Mouse (Mus musculus): ENCODE measurements around the gene Gbp2. TPM values are rescaled to one million over a fixed set of nuclear protein-coding genes. Genes with fewer than 3 reads are reported as not detected.

Gbp2 gene
- 0.22 and 0.36 TPM in 2 replicates for polyA plus RNA-seq (2016; fragmentation: Nextera tagmentation; extraction: Ambion mirVana)

- 72% methylated on average over 4 of the region's 4 CpGs for WGBS
- Histone ChIP-seq H3K36me3 (no peaks in the 10 kb centered on the region), H3K27me3 (replicated peaks) (no peaks in the 10 kb centered on the region), H3K4me3 (no peak within 1 kb of the TSS), H3K9ac (no peak within 1 kb of the TSS), H3K27ac (no peak within 1 kb of the TSS), H3K4me2 (replicated peaks) (no peak within 1 kb of the TSS), H3K9me3 (no peaks in the 10 kb centered on the region), H3K4me1 (no peaks in the 10 kb centered on the region)
- ATAC-seq (ENCODE audit: low FRiP score, low read depth) = no peak
Observed at GRCm38 (mm10) chr3:142620111-142620955, at the start of gene Gbp2. Gene Gbp2, plus strand, starts transcription at chr3:142620602.

GRCm38 (mm10) chr3:142570738-142571137, 49.7 kb upstream of the Gbp2 start:
- Histone ChIP-seq H3K27ac (no peak overlapping the region), H3K9me3 (no peaks in the 10 kb centered on the region), H3K27me3 (replicated peaks) (no peaks in the 10 kb centered on the region), H3K4me3 (no peak overlapping the region), H3K4me2 (replicated peaks) (no peak overlapping the region), H3K4me1 (no peaks in the 10 kb centered on the region), H3K9ac (no peak overlapping the region), H3K36me3 (no peaks in the 10 kb centered on the region)
- ATAC-seq (ENCODE audit: low FRiP score, low read depth) = no peak
- 89% methylated on average over 4 of the region's 4 CpGs for WGBS

DNA sequence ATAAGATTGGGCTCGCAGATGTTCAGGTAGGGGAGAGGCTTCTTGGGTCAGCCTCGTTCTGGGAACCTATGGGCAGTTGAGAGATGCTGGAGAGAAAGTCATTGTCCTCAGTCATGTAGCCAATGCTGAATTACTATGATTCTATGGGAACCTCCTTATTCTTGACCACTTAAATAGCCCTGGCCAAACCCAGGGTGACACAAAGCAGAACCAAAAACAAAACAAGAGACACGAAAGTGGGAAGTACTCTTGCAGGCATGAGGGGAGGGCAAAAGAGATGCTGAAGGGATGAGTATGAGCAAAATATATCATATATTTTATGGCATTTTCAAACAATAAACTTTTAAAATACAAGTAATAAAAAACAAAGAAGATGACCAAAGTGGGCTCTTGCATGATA, 43.3 kb upstream of the Gbp2 start:
- H3K27me3 ChIP-seq (replicated peaks) = no peaks in the 10 kb centered on the region
- no peak overlapping the region for H3K27ac ChIP-seq
- no peak overlapping the region for H3K4me3 ChIP-seq
- H3K4me1 ChIP-seq = no peaks in the 10 kb centered on the region
- no peaks in the 10 kb centered on the region for H3K36me3 ChIP-seq
- WGBS = 82% methylated on average over 3 of the region's 3 CpGs
- H3K9ac ChIP-seq = no peak overlapping the region
- ATAC-seq (ENCODE audit: low FRiP score, low read depth) = no peak
- H3K4me2 ChIP-seq (replicated peaks) = no peak overlapping the region
- H3K9me3 ChIP-seq = no peaks in the 10 kb centered on the region

DNA sequence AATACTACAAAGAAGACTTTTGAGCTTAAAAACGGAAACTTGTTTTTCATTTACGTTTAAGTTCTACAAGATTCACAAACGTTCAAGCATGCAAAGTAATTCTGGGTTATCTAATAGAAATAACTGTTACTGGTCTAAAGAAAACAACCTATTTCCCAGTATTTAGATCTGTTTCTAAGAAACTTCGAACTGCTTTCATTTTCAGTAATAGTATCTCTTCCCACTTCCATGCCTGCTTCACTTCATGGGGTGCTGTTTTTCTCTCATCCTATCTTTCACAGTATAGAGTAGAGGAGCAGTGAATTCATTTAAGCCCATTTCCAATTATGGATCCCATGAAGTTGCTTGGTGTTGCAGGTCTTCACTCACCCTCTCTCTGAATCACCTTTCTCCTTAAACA, 42.1 kb upstream of the Gbp2 start:
- no peaks in the 10 kb centered on the region for H3K9me3 ChIP-seq
- 89% methylated on average over 4 of the region's 4 CpGs for WGBS
- H3K27ac ChIP-seq = no peak overlapping the region
- ATAC-seq (ENCODE audit: low FRiP score, low read depth) = no peak
- no peak overlapping the region for H3K9ac ChIP-seq
- H3K4me1 ChIP-seq = no peaks in the 10 kb centered on the region
- no peaks in the 10 kb centered on the region for H3K36me3 ChIP-seq
- no peak overlapping the region for H3K4me2 ChIP-seq (replicated peaks)
- H3K4me3 ChIP-seq = no peak overlapping the region
- H3K27me3 ChIP-seq (replicated peaks) = no peaks in the 10 kb centered on the region

GRCm38 (mm10) chr3:142583067-142583466, 37.3 kb upstream of the Gbp2 start:
- Histone ChIP-seq H3K36me3 (no peaks in the 10 kb centered on the region), H3K4me2 (replicated peaks) (no peak overlapping the region), H3K27me3 (replicated peaks) (no peaks in the 10 kb centered on the region), H3K9ac (no peak overlapping the region), H3K9me3 (no peaks in the 10 kb centered on the region), H3K4me3 (no peak overlapping the region), H3K27ac (no peak overlapping the region), H3K4me1 (no peaks in the 10 kb centered on the region)
- no peak for ATAC-seq (ENCODE audit: low FRiP score, low read depth)
- WGBS = 92% methylated on average over 4 of the region's 4 CpGs

GRCm38 (mm10) chr3:142587386-142587785, 33.0 kb upstream of the Gbp2 start:
- H3K4me1 ChIP-seq = no peaks in the 10 kb centered on the region
- no peak for ATAC-seq (ENCODE audit: low FRiP score, low read depth)
- no peak overlapping the region for H3K9ac ChIP-seq
- no peaks in the 10 kb centered on the region for H3K9me3 ChIP-seq
- H3K36me3 ChIP-seq = no peaks in the 10 kb centered on the region
- H3K27ac ChIP-seq = no peak overlapping the region
- no peak overlapping the region for H3K4me3 ChIP-seq
- H3K27me3 ChIP-seq (replicated peaks) = no peaks in the 10 kb centered on the region
- H3K4me2 ChIP-seq (replicated peaks) = no peak overlapping the region

GRCm38 (mm10) chr3:142588888-142589287, 31.5 kb upstream of the Gbp2 start:
- 78% methylated on average over 2 of the region's 2 CpGs for WGBS
- Histone ChIP-seq H3K9ac (no peak overlapping the region), H3K36me3 (no peaks in the 10 kb centered on the region), H3K4me3 (no peak overlapping the region), H3K9me3 (no peaks in the 10 kb centered on the region), H3K27me3 (replicated peaks) (no peaks in the 10 kb centered on the region), H3K4me2 (replicated peaks) (no peak overlapping the region), H3K27ac (no peak overlapping the region), H3K4me1 (no peaks in the 10 kb centered on the region)
- no peak for ATAC-seq (ENCODE audit: low FRiP score, low read depth)

DNA sequence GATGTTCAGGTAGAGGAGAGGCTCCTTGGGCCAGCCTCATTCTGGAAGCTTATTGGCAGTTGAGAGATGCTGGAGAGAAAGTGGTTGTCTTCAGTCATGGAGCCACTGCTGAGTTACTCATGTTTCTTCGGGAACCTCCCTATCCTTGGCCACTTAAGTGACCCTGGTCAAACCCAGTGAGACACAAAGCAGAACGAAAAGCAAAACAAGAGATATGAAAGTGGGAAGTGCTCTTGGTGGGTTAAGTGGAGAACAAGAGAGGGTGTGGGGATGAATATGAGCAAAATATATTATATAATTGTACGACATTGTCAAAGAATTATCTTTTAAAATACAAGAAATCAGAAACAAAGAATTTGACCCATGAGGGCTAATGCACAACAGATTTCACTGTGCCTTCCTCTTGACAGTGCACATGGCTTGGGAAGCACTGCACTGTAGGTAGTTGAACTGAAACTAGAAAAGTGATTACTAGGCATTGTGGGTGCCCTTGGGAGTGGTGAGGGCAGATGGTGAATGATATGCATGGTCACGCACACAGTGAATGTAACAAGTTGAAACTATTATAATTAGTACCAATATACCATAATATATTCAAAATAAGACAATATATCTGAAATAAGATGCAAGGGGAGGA, 29.9 kb upstream of the Gbp2 start:
- Histone ChIP-seq H3K36me3 (no peaks in the 10 kb centered on the region), H3K4me3 (no peak overlapping the region), H3K27ac (no peak overlapping the region), H3K27me3 (replicated peaks) (no peaks in the 10 kb centered on the region), H3K4me1 (no peaks in the 10 kb centered on the region), H3K4me2 (replicated peaks) (no peak overlapping the region), H3K9me3 (no peaks in the 10 kb centered on the region), H3K9ac (no peak overlapping the region)
- no peak for ATAC-seq (ENCODE audit: low FRiP score, low read depth)
- WGBS = 79% methylated on average over 4 of the region's 4 CpGs

GRCm38 (mm10) chr3:142594547-142594946, 25.9 kb upstream of the Gbp2 start, which contains the start of gene Gbp2b:
Gene Gbp2b, plus strand, starts transcription at chr3:142594847.
- no peak within 1 kb of the TSS for H3K4me3 ChIP-seq
- no peak within 1 kb of the TSS for H3K9ac ChIP-seq
- ATAC-seq (ENCODE audit: low FRiP score, low read depth) = no peak
- no peaks in the 10 kb centered on the region for H3K27me3 ChIP-seq (replicated peaks)
- H3K4me1 ChIP-seq = no peaks in the 10 kb centered on the region
- WGBS = 67% methylated on average over 1 of the region's 1 CpGs
- H3K36me3 ChIP-seq = no peaks in the 10 kb centered on the region
- H3K27ac ChIP-seq = no peak within 1 kb of the TSS
- no peaks in the 10 kb centered on the region for H3K9me3 ChIP-seq
- H3K4me2 ChIP-seq (replicated peaks) = no peak within 1 kb of the TSS

- Histone ChIP-seq H3K4me2 (replicated peaks) (no peak overlapping the region), H3K36me3 (no peaks in the 10 kb centered on the region), H3K27me3 (replicated peaks) (no peaks in the 10 kb centered on the region), H3K4me3 (no peak overlapping the region), H3K9me3 (no peaks in the 10 kb centered on the region), H3K27ac (no peak overlapping the region), H3K4me1 (no peaks in the 10 kb centered on the region), H3K9ac (no peak overlapping the region)
- no peak for ATAC-seq (ENCODE audit: low FRiP score, low read depth)
- 87% methylated on average over 3 of the region's 3 CpGs for WGBS
Observed at GRCm38 (mm10) chr3:142597923-142598322, 22.5 kb upstream of the Gbp2 start.

- Histone ChIP-seq H3K4me3 (no peak overlapping the region), H3K27ac (no peak overlapping the region), H3K27me3 (replicated peaks) (no peaks in the 10 kb centered on the region), H3K9ac (no peak overlapping the region), H3K36me3 (no peaks in the 10 kb centered on the region), H3K4me2 (replicated peaks) (no peak overlapping the region), H3K9me3 (no peaks in the 10 kb centered on the region), H3K4me1 (no peaks in the 10 kb centered on the region)
- no peak for ATAC-seq (ENCODE audit: low FRiP score, low read depth)
Observed at GRCm38 (mm10) chr3:142601675-142602074, 18.7 kb upstream of the Gbp2 start.

DNA sequence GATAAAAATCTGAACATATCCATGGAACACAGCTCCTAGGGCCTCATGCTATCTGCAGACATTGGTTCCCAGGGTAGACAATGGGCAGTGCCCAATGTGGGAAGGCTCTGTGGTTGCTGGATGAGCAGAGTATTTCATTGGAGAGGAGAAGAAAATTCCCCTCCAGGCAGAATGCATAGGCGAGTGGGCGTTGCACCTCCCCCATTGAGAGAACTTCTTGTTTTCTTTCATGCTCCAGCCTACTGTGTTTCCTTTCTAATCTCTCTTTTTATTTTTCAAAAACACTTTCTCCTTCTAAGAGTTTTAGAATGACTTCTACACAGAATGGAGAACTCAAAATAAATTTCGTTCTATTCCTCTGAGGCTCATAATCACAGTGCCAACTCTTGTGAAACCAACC, 1.7 kb upstream of the Gbp2 start:
- Histone ChIP-seq H3K9ac (no peak overlapping the region), H3K9me3 (no peaks in the 10 kb centered on the region), H3K4me2 (replicated peaks) (no peak overlapping the region), H3K36me3 (no peaks in the 10 kb centered on the region), H3K4me1 (no peaks in the 10 kb centered on the region), H3K27ac (no peak overlapping the region), H3K27me3 (replicated peaks) (no peaks in the 10 kb centered on the region), H3K4me3 (no peak overlapping the region)
- 85% methylated on average over 3 of the region's 3 CpGs for WGBS
- ATAC-seq (ENCODE audit: low FRiP score, low read depth) = no peak

GRCm38 (mm10) chr3:142619606-142620005, 796 bp upstream of the Gbp2 start:
- no peak for ATAC-seq (ENCODE audit: low FRiP score, low read depth)

More at GRCm38 (mm10) chr3:142619606-142620005, 796 bp upstream of the Gbp2 start:
- Histone ChIP-seq H3K9ac (no peak overlapping the region), H3K4me1 (no peaks in the 10 kb centered on the region), H3K4me2 (replicated peaks) (no peak overlapping the region), H3K4me3 (no peak overlapping the region), H3K9me3 (no peaks in the 10 kb centered on the region), H3K27me3 (replicated peaks) (no peaks in the 10 kb centered on the region), H3K36me3 (no peaks in the 10 kb centered on the region), H3K27ac (no peak overlapping the region)
- WGBS = 39% methylated on average over 1 of the region's 1 CpGs

Measured in neural tube, embryonic 12.5 days (tissue).